Mouse (Mus musculus) liver, adult 2 months (tissue): ENCODE results near the gene Tmem135.

ENCODE experiments used
- CTCF ChIP-seq: fragments of 200-500 bp; IDR thresholded peaks from 2 replicates; pipeline ENCODE4 v1.5.1; 2011; ENCODE audit warnings: low read depth, low read length, control low read depth
- POLR2A ChIP-seq: fragments of 200-500 bp; IDR thresholded peaks from 2 replicates; pipeline ENCODE4 v1.6.1; 2011; ENCODE audit warnings: low read length, control low read depth; ENCODE audit not compliant: insufficient read depth; ENCODE audit errors: extremely low read depth

DNA sequence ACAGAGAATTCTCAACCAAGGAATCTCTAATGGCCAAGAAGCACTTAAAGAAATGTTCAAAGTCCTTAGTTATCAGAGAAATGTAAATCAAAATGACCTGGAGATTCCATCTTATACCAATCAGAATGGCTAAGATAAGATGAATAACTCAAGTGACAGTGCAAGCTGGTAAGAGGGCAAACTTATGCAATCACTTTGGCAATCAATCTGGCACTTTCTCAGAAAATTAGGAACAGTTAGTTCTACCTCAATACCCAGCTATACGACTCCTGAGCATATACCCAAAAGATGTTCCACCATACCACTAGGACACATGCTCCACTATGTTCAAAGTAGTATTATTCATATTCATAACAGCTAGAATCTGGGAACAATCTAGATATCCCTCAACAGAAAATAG lies 74.1 kb downstream of the Tmem135 start:
- TF ChIP-seq CTCF (no peak), POLR2A (no peak)
